Mouse (Mus musculus) midbrain, embryonic 13.5 days (tissue): ENCODE data around the gene Lipo4. TPM values are rescaled to one million over a fixed set of nuclear protein-coding genes. Genes with fewer than 3 reads are reported as not detected.
"Not testable (repeated sequence)": the region's sequence is repeated elsewhere in the genome, so short reads cannot be mapped to it uniquely, and the experiment has no call there.

Source experiments
- ATAC-seq: fragments of 200-750 bp; cut with Nextera tagmentation; 2 replicates; pipeline ENCODE4 v1.8.0; 2017; ENCODE audit warnings: mild to moderate bottlenecking, moderate TSS enrichment, moderate library complexity
- H3K27ac ChIP-seq: fragments of 300-500 bp; sonication (generic); 2 replicates; pipeline ENCODE4 v1.5.1; 2015; ENCODE audit warnings: inconsistent platforms, mild to moderate bottlenecking, moderate library complexity
- H3K27me3 ChIP-seq: fragments of 300-500 bp; sonication (generic); 2 replicates; pipeline ENCODE4 v1.6.1; 2015; ENCODE audit warnings: mild to moderate bottlenecking, inconsistent platforms
- H3K36me3 ChIP-seq: fragments of 300-500 bp; sonication (generic); 2 replicates; pipeline ENCODE4 v1.6.1; 2015; ENCODE audit warnings: mild to moderate bottlenecking, inconsistent platforms
- H3K4me1 ChIP-seq: fragments of 300-500 bp; sonication (generic); replicated peaks from 2 replicates; pipeline ENCODE4 v1.6.1; 2015; ENCODE audit warnings: inconsistent platforms
- H3K4me2 ChIP-seq: fragments of 300-500 bp; sonication (generic); replicated peaks from 2 replicates; pipeline ENCODE4 v1.6.1; 2015; ENCODE audit warnings: moderate library complexity, mild to moderate bottlenecking, inconsistent platforms
- H3K4me3 ChIP-seq: fragments of 300-500 bp; sonication (generic); replicated peaks from 2 replicates; pipeline ENCODE4 v1.5.1; 2015; ENCODE audit warnings: mild to moderate bottlenecking, inconsistent platforms
- H3K9ac ChIP-seq: fragments of 300-500 bp; sonication (generic); replicated peaks from 2 replicates; pipeline ENCODE4 v1.6.1; 2015; ENCODE audit warnings: mild to moderate bottlenecking, inconsistent platforms
- H3K9me3 ChIP-seq: fragments of 300-500 bp; sonication (generic); 2 replicates; pipeline ENCODE4 v1.6.1; 2016; ENCODE audit warnings: mild to moderate bottlenecking, inconsistent platforms
- WGBS: fragments of 180-500 bp; shearing (Covaris S2); methylation state at CpG from one replicate; pipeline ENCODE4 v1.1.7; 2015; 5-methylcytosine and 5-hydroxymethylcytosine counted together
- polyA plus RNA-seq: library from polyadenylated mRNA; unstranded; fragments of >200 nt; fragmentation: Nextera tagmentation; extraction: Ambion mirVana; gene quantifications from 2 replicates; pipeline ENCODE4 v1.2.1, GENCODE M21; 2015

Gene Lipo4
- polyA plus RNA-seq = not detected in 2 replicates

GRCm38 (mm10) chr19:33517680-33518079 lies at the start of gene Lipo4:
Lipo4 (minus strand) TSS chr19:33517780.
- no peak for ATAC-seq
- Histone ChIP-seq H3K9ac (no peak within 1 kb of the TSS), H3K4me1 (no peaks in the 10 kb centered on the region), H3K27me3 (no peaks in the 10 kb centered on the region), H3K4me2 (no peak within 1 kb of the TSS), H3K4me3 (no peak within 1 kb of the TSS), H3K27ac (no peak within 1 kb of the TSS), H3K9me3 (no peaks in the 10 kb centered on the region), H3K36me3 (no peaks in the 10 kb centered on the region)

DNA sequence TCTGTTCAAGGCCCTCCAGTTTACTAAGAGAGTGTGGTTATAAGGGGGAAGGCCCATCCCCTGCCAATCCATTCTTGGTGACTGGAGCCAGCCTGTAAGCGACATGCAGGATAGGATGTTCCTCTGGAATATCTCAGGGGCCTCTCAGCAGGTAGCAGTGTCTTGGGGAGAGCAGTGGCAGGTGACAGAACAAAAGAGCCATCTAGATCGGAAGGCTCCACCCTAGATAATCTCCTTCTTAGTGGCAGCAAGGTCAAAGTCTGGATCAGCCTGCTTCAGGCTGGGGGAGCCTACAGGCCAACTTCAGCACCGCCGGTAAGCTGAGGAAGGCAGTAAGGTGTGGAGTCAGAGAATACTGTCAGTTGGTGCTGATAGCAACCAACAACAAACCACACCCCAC lies 61.2 kb downstream of the Lipo4 start:
- not testable (repeated sequence) for H3K9me3 ChIP-seq, H3K4me1 ChIP-seq, H3K36me3 ChIP-seq, H3K27ac ChIP-seq, ATAC-seq, H3K4me2 ChIP-seq, H3K4me3 ChIP-seq, H3K9ac ChIP-seq, H3K27me3 ChIP-seq
- WGBS = 30% methylated on average over 4 of the region's 4 CpGs

- WGBS = 73% methylated on average over 4 of the region's 4 CpGs
- no peaks in the 10 kb centered on the region for H3K27me3 ChIP-seq
- H3K4me2 ChIP-seq = no peak overlapping the region
- no peak overlapping the region for H3K4me3 ChIP-seq
- no peak for ATAC-seq
- H3K9ac ChIP-seq = no peak overlapping the region
- no peak overlapping the region for H3K27ac ChIP-seq
- H3K9me3 ChIP-seq = 0 out of 2 replicates have a peak, but pooled peaks cover 4% of the 10 kb centered on the region
- no peaks in the 10 kb centered on the region for H3K4me1 ChIP-seq
- H3K36me3 ChIP-seq = no peaks in the 10 kb centered on the region
These were observed 63.9 kb downstream of the Lipo4 start for GRCm38 (mm10) chr19:33453725-33454124.

Other genes starting within 250 kb of the Lipo4 start
- gene Rnls, start 125.5 kb downstream of the Lipo4 start, polyA plus RNA-seq = 10.2 and 11.0 TPM in 2 replicates
- not detected in 2 replicates for gene Gm8978, start 107.5 kb upstream of the Lipo4 start, polyA plus RNA-seq
- gene Lipo2, start 233.6 kb upstream of the Lipo4 start, polyA plus RNA-seq = 0.47 and 0.52 TPM in 2 replicates
- gene Lipo3, start 244.2 kb upstream of the Lipo4 start, polyA plus RNA-seq = 14.7 and 15.9 TPM in 2 replicates